Mouse (Mus musculus): ENCODE measurements around the gene Mrpl20. TPM values are rescaled to one million over a fixed set of nuclear protein-coding genes. Genes with fewer than 3 reads are reported as not detected.
A peak's percentile ranks its signal among the peaks of the same experiment; 100 is the strongest.

The Mrpl20 gene
- polyA plus RNA-seq, 1 experiment, result 262 TPM

GRCm38 (mm10) chr4:155848434-155849095, 45.9 kb downstream of the Mrpl20 start:
- Histone ChIP-seq H3K36me3 (ENCODE audit: control insufficient read depth, insufficient read depth) (peaks cover 5% of the 10 kb centered on the region), H3K27me3 (ENCODE audit: control insufficient read depth, insufficient read depth, insufficient read length) (no peaks in the 10 kb centered on the region)
- no peak for TF ChIP-seq MYOG (IDR thresholded peaks at IDR 0.05; ENCODE audit: control insufficient read depth, extremely low read depth, insufficient read length)
- TF ChIP-seq MYOD1 (IDR thresholded peaks at IDR 0.05; ENCODE audit: control insufficient read depth, insufficient read length, low read depth), result no peak
- TF ChIP-seq USF1 (IDR thresholded peaks at IDR 0.05; ENCODE audit: low read depth), result no peak
- no peak for TF ChIP-seq CTCF (IDR thresholded peaks at IDR 0.05; ENCODE audit: control insufficient read depth, insufficient read depth, insufficient read length)
- TF ChIP-seq MAX (IDR thresholded peaks at IDR 0.05), result no peak
- TF ChIP-seq CEBPB (IDR thresholded peaks at IDR 0.05; ENCODE audit: low read depth), result no peak
- TF ChIP-seq FOSL1 (IDR thresholded peaks at IDR 0.05; ENCODE audit: insufficient read depth, low read length, poor library complexity, severe bottlenecking), result no peak

DNA sequence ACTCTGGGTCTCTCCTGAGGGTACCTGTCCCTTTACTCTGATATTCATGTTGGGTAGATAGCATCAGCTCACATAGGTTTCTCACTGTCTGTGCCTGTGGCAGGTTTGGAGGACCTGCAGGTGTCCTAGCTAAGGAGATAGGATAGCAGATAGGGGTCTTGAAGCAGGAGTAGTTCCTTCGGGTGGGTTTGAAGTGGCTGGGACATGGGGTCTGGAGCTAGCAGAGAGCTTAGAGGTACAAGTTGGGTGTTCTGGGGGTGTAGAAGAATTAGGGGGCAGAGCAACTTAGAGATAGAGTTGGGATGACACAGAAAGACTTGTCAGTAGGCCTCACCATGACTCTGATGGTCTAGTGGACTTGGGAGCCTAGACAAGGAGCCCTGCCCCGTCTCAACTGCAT, 46.7 kb downstream of the Mrpl20 start:
- Histone ChIP-seq H3K79me2 (ENCODE audit: control insufficient read depth, insufficient read depth) (peaks cover 66% of the 10 kb centered on the region), H3K36me3 (ENCODE audit: control insufficient read depth, insufficient read depth) (peaks cover 7% of the 10 kb centered on the region), H3K27me3 (ENCODE audit: control insufficient read depth, insufficient read depth, insufficient read length) (no peaks in the 10 kb centered on the region), H3K4me3 (ENCODE audit: insufficient read depth, poor library complexity, severe bottlenecking) (no peak overlapping the region), H3K79me3 (ENCODE audit: low read depth) (peaks cover 56% of the 10 kb centered on the region), H3ac (ENCODE audit: control insufficient read depth, insufficient read length, low read depth) (no peak overlapping the region)
- TF ChIP-seq CEBPB (IDR thresholded peaks at IDR 0.05; ENCODE audit: low read depth) (no peak), MYOG (IDR thresholded peaks at IDR 0.05; ENCODE audit: control insufficient read depth, extremely low read depth, insufficient read length) (no peak), CTCF (IDR thresholded peaks at IDR 0.05; ENCODE audit: control insufficient read depth, insufficient read depth, insufficient read length) (no peak), MAX (IDR thresholded peaks at IDR 0.05) (no peak), FOSL1 (IDR thresholded peaks at IDR 0.05; ENCODE audit: insufficient read depth, low read length, poor library complexity, severe bottlenecking) (no peak), USF1 (IDR thresholded peaks at IDR 0.05; ENCODE audit: low read depth) (no peak), MYOD1 (IDR thresholded peaks at IDR 0.05; ENCODE audit: control insufficient read depth, insufficient read length, low read depth) (no peak)

More at GRCm38 (mm10) chr4:155848434-155849095, 45.9 kb downstream of the Mrpl20 start:
- Histone ChIP-seq H3ac (ENCODE audit: control insufficient read depth, insufficient read length, low read depth) (peak overlapping the region; percentile 43), H3K79me2 (ENCODE audit: control insufficient read depth, insufficient read depth) (peaks cover 61% of the 10 kb centered on the region), H3K79me3 (ENCODE audit: low read depth) (peaks cover 56% of the 10 kb centered on the region), H3K4me3 (ENCODE audit: insufficient read depth, poor library complexity, severe bottlenecking) (peak overlapping the region; percentile 76)

DNA sequence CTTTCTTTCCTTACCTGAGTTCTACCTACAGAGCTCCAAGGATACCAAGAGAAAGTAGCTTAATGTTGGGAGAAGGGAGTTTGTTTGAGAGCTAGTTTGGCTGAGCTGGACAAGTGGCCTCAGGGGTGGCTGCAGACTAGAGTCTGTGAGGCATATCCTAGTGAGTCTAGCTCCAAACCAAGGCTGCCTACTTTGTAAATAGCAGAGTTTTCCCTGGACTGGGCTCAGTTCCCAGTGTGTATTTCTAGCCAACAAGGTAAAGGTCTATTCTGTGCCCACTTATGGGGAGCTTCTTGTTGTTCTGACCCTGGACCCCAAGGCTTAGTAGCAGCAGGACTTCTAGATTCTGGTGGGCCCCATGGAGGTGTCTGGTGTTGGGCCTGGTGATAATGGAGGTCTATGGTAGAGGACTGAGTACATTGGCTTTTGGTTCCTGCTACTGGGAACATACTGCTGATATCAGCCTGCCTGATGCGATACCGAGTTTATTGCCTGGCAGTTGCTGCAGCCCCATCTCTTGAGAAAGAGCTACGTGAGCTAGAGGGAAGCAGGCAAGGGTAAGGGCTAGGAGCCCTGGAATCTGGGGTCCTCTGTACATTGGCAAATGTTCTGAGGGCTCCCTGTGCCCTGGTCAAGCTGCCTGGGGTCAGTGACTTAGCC, 47.2 kb downstream of the Mrpl20 start:
- Histone ChIP-seq H3K36me3 (ENCODE audit: control insufficient read depth, insufficient read depth) (peaks cover 10% of the 10 kb centered on the region), H3K4me3 (ENCODE audit: insufficient read depth, poor library complexity, severe bottlenecking) (no peak overlapping the region), H3K27me3 (ENCODE audit: control insufficient read depth, insufficient read depth, insufficient read length) (no peaks in the 10 kb centered on the region), H3ac (ENCODE audit: control insufficient read depth, insufficient read length, low read depth) (no peak overlapping the region), H3K79me3 (ENCODE audit: low read depth) (peaks cover 56% of the 10 kb centered on the region), H3K79me2 (ENCODE audit: control insufficient read depth, insufficient read depth) (peaks cover 66% of the 10 kb centered on the region)
- TF ChIP-seq CEBPB (IDR thresholded peaks at IDR 0.05; ENCODE audit: low read depth) (no peak), USF1 (IDR thresholded peaks at IDR 0.05; ENCODE audit: low read depth) (no peak), CTCF (IDR thresholded peaks at IDR 0.05; ENCODE audit: control insufficient read depth, insufficient read depth, insufficient read length) (no peak), MAX (IDR thresholded peaks at IDR 0.05) (no peak)

DNA sequence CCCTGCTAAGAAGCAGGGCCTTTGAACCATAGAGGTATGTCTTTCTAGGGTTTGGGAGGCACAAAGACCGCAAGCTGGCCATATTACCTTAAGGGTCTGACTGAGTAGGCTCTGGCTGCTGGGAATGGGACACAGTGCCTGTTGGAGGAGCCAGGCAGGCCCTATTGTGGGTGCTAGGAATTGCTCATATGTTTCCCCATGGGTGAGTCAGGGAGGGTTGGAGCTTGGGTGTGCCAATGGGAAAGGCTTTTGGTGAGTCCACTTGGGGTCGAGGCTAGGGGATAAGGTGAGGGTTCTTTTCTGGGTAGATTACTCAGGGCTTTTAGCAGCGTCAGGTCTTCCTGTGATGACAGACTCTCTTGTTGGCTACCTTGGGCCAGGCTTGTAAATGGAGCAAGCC, 48.7 kb downstream of the Mrpl20 start:
- Histone ChIP-seq H3K36me3 (ENCODE audit: control insufficient read depth, insufficient read depth) (peaks cover 17% of the 10 kb centered on the region), H3K4me3 (ENCODE audit: insufficient read depth, poor library complexity, severe bottlenecking) (no peak overlapping the region), H3K79me3 (ENCODE audit: low read depth) (peaks cover 56% of the 10 kb centered on the region), H3K79me2 (ENCODE audit: control insufficient read depth, insufficient read depth) (peaks cover 66% of the 10 kb centered on the region), H3ac (ENCODE audit: control insufficient read depth, insufficient read length, low read depth) (no peak overlapping the region), H3K27me3 (ENCODE audit: control insufficient read depth, insufficient read depth, insufficient read length) (no peaks in the 10 kb centered on the region)
- no peak for TF ChIP-seq MAX (IDR thresholded peaks at IDR 0.05)
- no peak for TF ChIP-seq CTCF (IDR thresholded peaks at IDR 0.05; ENCODE audit: control insufficient read depth, insufficient read depth, insufficient read length)
- no peak for TF ChIP-seq FOSL1 (IDR thresholded peaks at IDR 0.05; ENCODE audit: insufficient read depth, low read length, poor library complexity, severe bottlenecking)
- no peak for TF ChIP-seq CEBPB (IDR thresholded peaks at IDR 0.05; ENCODE audit: low read depth)
- no peak for TF ChIP-seq MYOD1 (IDR thresholded peaks at IDR 0.05; ENCODE audit: control insufficient read depth, insufficient read length, low read depth)
- TF ChIP-seq MYOG (IDR thresholded peaks at IDR 0.05; ENCODE audit: control insufficient read depth, extremely low read depth, insufficient read length), result no peak
- no peak for TF ChIP-seq USF1 (IDR thresholded peaks at IDR 0.05; ENCODE audit: low read depth)

GRCm38 (mm10) chr4:155851951-155852411, 49.3 kb downstream of the Mrpl20 start:
- peaks cover 56% of the 10 kb centered on the region for H3K79me3 ChIP-seq (ENCODE audit: low read depth)
- H3K36me3 ChIP-seq (ENCODE audit: control insufficient read depth, insufficient read depth), result peaks cover 17% of the 10 kb centered on the region
- no peak overlapping the region for H3K4me3 ChIP-seq (ENCODE audit: insufficient read depth, poor library complexity, severe bottlenecking)
- peaks cover 66% of the 10 kb centered on the region for H3K79me2 ChIP-seq (ENCODE audit: control insufficient read depth, insufficient read depth)
- TF ChIP-seq CEBPB (IDR thresholded peaks at IDR 0.05; ENCODE audit: low read depth) (no peak), MYOG (IDR thresholded peaks at IDR 0.05; ENCODE audit: control insufficient read depth, extremely low read depth, insufficient read length) (no peak), USF1 (IDR thresholded peaks at IDR 0.05; ENCODE audit: low read depth) (no peak), CTCF (IDR thresholded peaks at IDR 0.05; ENCODE audit: control insufficient read depth, insufficient read depth, insufficient read length) (no peak), MAX (IDR thresholded peaks at IDR 0.05) (no peak), FOSL1 (IDR thresholded peaks at IDR 0.05; ENCODE audit: insufficient read depth, low read length, poor library complexity, severe bottlenecking) (no peak), MYOD1 (IDR thresholded peaks at IDR 0.05; ENCODE audit: control insufficient read depth, insufficient read length, low read depth) (no peak)
- H3ac ChIP-seq (ENCODE audit: control insufficient read depth, insufficient read length, low read depth), result no peak overlapping the region
- no peaks in the 10 kb centered on the region for H3K27me3 ChIP-seq (ENCODE audit: control insufficient read depth, insufficient read depth, insufficient read length)

Data from C2C12 (cell line).